Comparison of ENCODE assay signal across 9 mouse cellular contexts in genomic region chr7:92937955-92938354, GRCm38 (mm10).
A peak's percentile ranks its signal among the peaks of the same experiment; 100 is the strongest.
DNase-seq lines count a peak whose midpoint lies in the region; ATAC-seq lines count a peak whose summit lies in the region.
"Had no signal": no experiment of that assay in that cellular context is flagged by ENCODE, and none has a peak within 500 bp of the region (broad histone marks: within the 10 kb centered on the region; RNA-seq: fewer than 3 reads in every experiment).

No protein-coding gene starts in this region.

- no peak overlapping the region for H3K4me2 ChIP-seq in forebrain, embryonic 14.5 days (ENCODE audit: low read length)
- H3K4me2 ChIP-seq in liver, embryonic 12.5 days, result no peak overlapping the region
- H3K4me2 ChIP-seq: neural tube, embryonic 13.5 days had no signal

- DNase-seq in forebrain, embryonic 14.5 days (ENCODE audit: low spot score), result peak; percentile 32
- no peak for DNase-seq in forebrain, embryonic 10.5 days (ENCODE audit: extremely low spot score, low spot score)
- DNase-seq in liver, result peak; percentile 33
- DNase-seq in adrenal gland, adult 2 months, result peak; percentile 47
- DNase-seq in splenic B cell, adult 2 months (ENCODE audit: low read depth, low spot score), result peak; percentile 46
- no peak for DNase-seq in adipocyte (ENCODE audit: low spot score)

- no peak for ATAC-seq in forebrain, embryonic 14.5 days
- no peak for ATAC-seq in liver, embryonic 12.5 days
- peak; percentile 62 for ATAC-seq in granulocyte monocyte progenitor cell, adult 5-6 weeks (replicated peaks; ENCODE audit: poor library complexity, severe bottlenecking)

- H3K27ac ChIP-seq in forebrain, embryonic 14.5 days (ENCODE audit: low read depth, low read length), result no peak overlapping the region
- no peak overlapping the region for H3K27ac ChIP-seq in forebrain, embryonic 10.5 days
- H3K27ac ChIP-seq in liver, embryonic 12.5 days, result no peak overlapping the region
- H3K27ac ChIP-seq: neural tube, embryonic 13.5 days had no signal

- H3K4me3 ChIP-seq in forebrain, embryonic 14.5 days (ENCODE audit: low read depth, low read length), result no peak overlapping the region
- no peak overlapping the region for H3K4me3 ChIP-seq in forebrain, embryonic 10.5 days
- no peak overlapping the region for H3K4me3 ChIP-seq in liver, embryonic 12.5 days
- H3K4me3 ChIP-seq: neural tube, embryonic 13.5 days had no signal

- 26% methylated on average over 6 of the region's 6 CpGs for WGBS in forebrain, embryonic 14.5 days
- 23% methylated on average over 6 of the region's 6 CpGs for WGBS in forebrain, embryonic 10.5 days
- 23% methylated on average over 6 of the region's 6 CpGs for WGBS in liver, embryonic 12.5 days (ENCODE audit: insufficient replicate concordance)

- no peaks in the 10 kb centered on the region for H3K4me1 ChIP-seq in forebrain, embryonic 14.5 days (ENCODE audit: control insufficient read depth, insufficient read depth, low read length)
- H3K4me1 ChIP-seq in forebrain, embryonic 10.5 days, result peaks cover 24% of the 10 kb centered on the region
- H3K4me1 ChIP-seq in liver, embryonic 12.5 days, result no peaks in the 10 kb centered on the region
- H3K4me1 ChIP-seq: neural tube, embryonic 13.5 days had no signal

- no peaks in the 10 kb centered on the region for H3K9me3 ChIP-seq in forebrain, embryonic 14.5 days (replicated peaks; ENCODE audit: control insufficient read depth, low read length)
- no peaks in the 10 kb centered on the region; the same call in 1 of the 2 replicates for H3K9me3 ChIP-seq in forebrain, embryonic 10.5 days
- no peaks in the 10 kb centered on the region for H3K9me3 ChIP-seq in liver, embryonic 12.5 days (replicated peaks)
- H3K9me3 ChIP-seq: neural tube, embryonic 13.5 days had no signal

- no peak overlapping the region for H3K9ac ChIP-seq in forebrain, embryonic 14.5 days (ENCODE audit: low read length)
- H3K9ac ChIP-seq in liver, embryonic 12.5 days, result no peak overlapping the region
- H3K9ac ChIP-seq: neural tube, embryonic 13.5 days had no signal

- no peaks in the 10 kb centered on the region for H3K27me3 ChIP-seq in forebrain, embryonic 14.5 days (replicated peaks; ENCODE audit: control insufficient read depth, insufficient read depth, low read length)
- peaks cover 11% of the 10 kb centered on the region for H3K27me3 ChIP-seq in forebrain, embryonic 10.5 days (ENCODE audit: poor library complexity, severe bottlenecking)
- no peaks in the 10 kb centered on the region for H3K27me3 ChIP-seq in liver, embryonic 12.5 days (replicated peaks)
- no peaks in the 10 kb centered on the region for H3K27me3 ChIP-seq in splenic B cell, adult 2 months (ENCODE audit: control insufficient read depth, insufficient read depth, low read length, poor library complexity, severe bottlenecking)
- H3K27me3 ChIP-seq: neural tube, embryonic 13.5 days had no signal

- H3K36me3 ChIP-seq in forebrain, embryonic 14.5 days (ENCODE audit: control insufficient read depth, insufficient read depth, low read length), result no peaks in the 10 kb centered on the region
- H3K36me3 ChIP-seq in forebrain, embryonic 10.5 days (replicated peaks), result no peaks in the 10 kb centered on the region
- H3K36me3 ChIP-seq in liver, embryonic 12.5 days, result no peaks in the 10 kb centered on the region
- H3K36me3 ChIP-seq in splenic B cell, adult 2 months (ENCODE audit: control insufficient read depth, insufficient read depth, low read length, poor library complexity, severe bottlenecking), result no peaks in the 10 kb centered on the region
- H3K36me3 ChIP-seq: neural tube, embryonic 13.5 days had no signal

Comparison
In these comparisons a context has a peak if more than half of its experiments do, and no peak if none do; other contexts are left out.
1. DNase-seq: peak in forebrain, embryonic 14.5 days (single experiment), liver (single experiment), adrenal gland, adult 2 months (single experiment) and splenic B cell, adult 2 months (single experiment); none in forebrain, embryonic 10.5 days (single experiment) and adipocyte (single experiment).